Mouse (Mus musculus) intestine, postnatal 0 days (tissue): ENCODE results near the gene Zbtb40. TPM values are rescaled to one million over a fixed set of nuclear protein-coding genes. Genes with fewer than 3 reads are reported as not detected.

ENCODE experiments used
- ATAC-seq: fragments of 200-750 bp; cut with Nextera tagmentation; 2 replicates; pipeline ENCODE4 v1.8.0; 2017; ENCODE audit warnings: mild to moderate bottlenecking, moderate TSS enrichment, moderate library complexity
- H3K27ac ChIP-seq: fragments of 300-500 bp; sonication (generic); 2 replicates; pipeline ENCODE4 v1.5.1; 2014; ENCODE audit warnings: mild to moderate bottlenecking, low read depth, low read length, moderate library complexity
- H3K27me3 ChIP-seq: fragments of 300-500 bp; sonication (generic); replicated peaks from 2 replicates; pipeline ENCODE4 v1.6.1; 2014; ENCODE audit warnings: low read length, mixed read lengths; ENCODE audit not compliant: control insufficient read depth, insufficient read depth
- H3K36me3 ChIP-seq: fragments of 300-500 bp; sonication (generic); 2 replicates; pipeline ENCODE4 v1.6.1; 2014; ENCODE audit warnings: mild to moderate bottlenecking, moderate library complexity; ENCODE audit not compliant: control insufficient read depth, insufficient read depth
- H3K4me1 ChIP-seq: fragments of 300-500 bp; sonication (generic); replicated peaks from 2 replicates; pipeline ENCODE4 v1.6.1; 2014; ENCODE audit warnings: antibody characterized with exemption, low read length, mixed read lengths; ENCODE audit not compliant: control insufficient read depth, insufficient read depth
- H3K4me2 ChIP-seq: fragments of 300-500 bp; sonication (generic); replicated peaks from 2 replicates; pipeline ENCODE4 v1.6.1; 2014; ENCODE audit warnings: low read depth, mild to moderate bottlenecking, moderate library complexity
- H3K4me3 ChIP-seq: fragments of 300-500 bp; sonication (generic); 2 replicates; pipeline ENCODE4 v1.5.1; 2014; ENCODE audit warnings: low read depth, low read length
- H3K9ac ChIP-seq: fragments of 300-500 bp; sonication (generic); 2 replicates; pipeline ENCODE4 v1.6.1; 2014; ENCODE audit warnings: mild to moderate bottlenecking, low read depth, low read length
- H3K9me3 ChIP-seq: fragments of 300-500 bp; sonication (generic); 2 replicates; pipeline ENCODE4 v1.6.1; 2016; ENCODE audit warnings: mixed run types; ENCODE audit not compliant: control insufficient read depth
- CTCF ChIP-seq: sonication (generic); IDR thresholded peaks from 2 replicates; pipeline ENCODE4 v1.5.1; 2016; ENCODE audit warnings: low read depth, mild to moderate bottlenecking, control low read depth, antibody characterized with exemption, moderate library complexity
- WGBS: fragments of 180-500 bp; shearing (Covaris S2); extraction: QIAGEN DNeasy Blood & Tissue Kit; methylation state at CpG from one replicate; pipeline ENCODE4 v1.1.7; 2014; 5-methylcytosine and 5-hydroxymethylcytosine counted together
- polyA plus RNA-seq: library from polyadenylated mRNA; unstranded; fragments of >200 nt; fragmentation: Nextera tagmentation; extraction: Ambion mirVana; gene quantifications from 2 replicates; pipeline ENCODE4 v1.2.1, GENCODE M21; 2015

The Zbtb40 gene
- polyA plus RNA-seq, 1 experiment from 2014 or later: 0.85 TPM

DNA sequence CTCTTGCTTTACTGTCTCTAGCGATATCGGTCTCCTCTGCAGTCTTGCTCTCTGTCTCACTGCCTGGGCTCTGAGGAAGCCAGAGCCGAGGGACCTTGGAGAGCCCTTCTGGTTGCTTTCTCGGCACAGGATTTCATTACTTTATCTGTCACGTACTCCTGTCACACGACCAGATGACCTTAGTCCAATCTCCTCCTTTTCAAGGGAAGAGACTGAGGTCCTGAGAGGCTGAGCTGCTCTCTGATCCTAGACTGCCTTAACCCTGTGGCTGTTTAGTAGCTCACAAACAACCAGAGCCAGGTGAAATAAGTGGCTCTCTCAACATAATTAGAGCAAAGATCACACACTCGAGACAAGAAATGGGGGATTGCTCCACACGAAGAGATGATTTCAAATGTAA, 19.3 kb downstream of the Zbtb40 start:
- Histone ChIP-seq H3K9me3 (no peaks in the 10 kb centered on the region), H3K9ac (no peak overlapping the region), H3K4me3 (no peak overlapping the region), H3K4me2 (no peak overlapping the region), H3K4me1 (no peaks in the 10 kb centered on the region), H3K36me3 (no peaks in the 10 kb centered on the region), H3K27ac (no peak overlapping the region; the same call in 1 of the 2 replicates), H3K27me3 (no peaks in the 10 kb centered on the region)
- 55% methylated on average over 8 of the region's 8 CpGs for WGBS
- TF ChIP-seq CTCF: no peak
- no peak for ATAC-seq

DNA sequence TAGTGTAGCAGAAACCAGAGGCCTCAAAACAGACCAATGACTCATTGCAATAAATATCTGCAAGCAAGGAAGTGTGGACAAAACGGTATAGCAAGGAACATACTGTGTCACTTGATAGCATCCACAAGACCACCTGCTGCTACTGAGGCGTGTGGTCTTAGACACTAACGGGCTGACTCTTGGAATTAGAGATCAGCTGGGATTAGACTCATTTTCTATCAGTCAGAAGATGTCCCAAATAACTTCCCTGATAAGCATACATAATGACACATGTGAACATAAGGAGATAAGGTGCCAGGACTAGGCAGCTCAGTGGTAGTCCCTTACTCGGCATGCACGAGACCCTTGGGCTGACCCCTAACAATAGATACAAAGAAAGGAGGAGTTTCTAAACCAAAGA, 21.6 kb downstream of the Zbtb40 start:
- no peak for ATAC-seq
- 62% methylated on average over 5 of the region's 5 CpGs for WGBS
- Histone ChIP-seq H3K9me3 (no peaks in the 10 kb centered on the region), H3K36me3 (no peaks in the 10 kb centered on the region), H3K9ac (no peak overlapping the region), H3K4me2 (no peak overlapping the region), H3K4me1 (no peaks in the 10 kb centered on the region), H3K27me3 (no peaks in the 10 kb centered on the region), H3K4me3 (no peak overlapping the region), H3K27ac (no peak overlapping the region)
- TF ChIP-seq CTCF: no peak

DNA sequence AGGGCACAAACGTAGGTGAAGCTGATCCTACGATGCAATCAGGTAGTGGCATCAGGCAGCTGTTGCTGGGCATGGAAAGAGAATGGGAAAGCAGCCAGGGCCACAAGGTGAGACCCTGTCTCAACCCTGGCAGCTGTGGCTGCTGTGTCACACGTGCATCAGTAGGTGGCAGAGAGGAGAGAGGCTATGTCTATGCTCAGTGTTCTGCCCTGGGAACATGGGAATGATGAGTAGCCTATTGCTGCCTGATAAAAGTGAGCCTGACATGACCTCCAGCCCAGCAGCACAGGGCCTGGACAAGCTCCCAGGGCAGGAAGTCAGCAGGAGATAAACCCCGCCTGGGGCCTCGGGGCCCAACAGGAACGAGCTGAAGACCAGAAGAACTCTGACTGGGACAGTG, 23.0 kb downstream of the Zbtb40 start:
- WGBS: 58% methylated on average over 6 of the region's 6 CpGs
- Histone ChIP-seq H3K9ac (no peak overlapping the region), H3K36me3 (no peaks in the 10 kb centered on the region), H3K4me3 (no peak overlapping the region), H3K4me1 (no peaks in the 10 kb centered on the region), H3K27ac (no peak overlapping the region), H3K9me3 (no peaks in the 10 kb centered on the region), H3K27me3 (no peaks in the 10 kb centered on the region), H3K4me2 (no peak overlapping the region)
- ATAC-seq: no peak
- peak; percentile 53 for TF ChIP-seq CTCF

DNA sequence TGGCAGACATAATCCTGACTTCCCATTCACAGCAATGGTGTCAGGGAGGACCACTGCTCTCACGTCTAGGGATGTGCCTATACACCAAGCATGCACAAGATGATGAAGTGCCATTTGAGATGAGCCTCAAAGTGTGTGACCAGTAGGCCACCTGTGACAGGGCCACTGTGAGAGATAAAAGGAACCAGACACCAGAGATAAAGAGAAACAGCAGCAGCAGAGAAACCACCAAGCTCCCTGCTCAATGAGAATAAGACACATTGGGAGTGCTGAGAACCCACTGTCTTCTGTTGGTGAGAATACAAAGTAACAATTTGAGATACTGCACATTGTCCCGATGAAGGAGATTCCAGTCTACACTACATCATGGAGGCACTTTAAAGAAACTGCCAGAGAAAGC, 23.5 kb downstream of the Zbtb40 start:
- no peaks in the 10 kb centered on the region for H3K4me1 ChIP-seq
- no peak overlapping the region for H3K9ac ChIP-seq
- H3K36me3 ChIP-seq: no peaks in the 10 kb centered on the region
- no peak overlapping the region for H3K4me2 ChIP-seq
- WGBS: 92% methylated on average over 2 of the region's 2 CpGs
- no peak overlapping the region for H3K27ac ChIP-seq
- H3K9me3 ChIP-seq: no peaks in the 10 kb centered on the region
- H3K27me3 ChIP-seq: no peaks in the 10 kb centered on the region
- no peak overlapping the region for H3K4me3 ChIP-seq
- no peak for ATAC-seq
- no peak for TF ChIP-seq CTCF

DNA sequence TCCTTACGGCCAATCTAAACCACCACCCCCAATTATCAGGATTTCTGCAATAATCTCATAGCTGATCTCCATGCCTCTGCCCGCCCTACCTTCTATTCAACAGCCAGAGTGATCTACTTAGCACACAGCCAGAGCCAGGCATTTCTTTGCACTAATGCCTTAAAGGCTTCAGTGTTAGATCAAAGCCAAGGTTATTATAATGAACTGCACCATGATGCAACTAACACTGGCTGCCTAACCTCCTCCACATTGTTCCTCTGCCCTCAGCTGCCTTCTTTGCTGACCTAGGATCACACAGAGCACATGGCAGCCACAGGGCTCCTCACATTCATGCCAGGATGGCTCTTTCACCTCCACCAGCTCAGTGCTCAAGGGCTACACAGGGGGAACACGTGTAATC, 28.5 kb downstream of the Zbtb40 start:
- no peak for TF ChIP-seq CTCF
- Histone ChIP-seq H3K9ac (no peak overlapping the region), H3K27ac (no peak overlapping the region), H3K36me3 (peaks cover 25% of the 10 kb centered on the region), H3K4me3 (no peak overlapping the region), H3K9me3 (no peaks in the 10 kb centered on the region), H3K27me3 (no peaks in the 10 kb centered on the region), H3K4me1 (no peaks in the 10 kb centered on the region), H3K4me2 (no peak overlapping the region)
- no peak for ATAC-seq
- WGBS: 82% methylated on average over 3 of the region's 3 CpGs

DNA sequence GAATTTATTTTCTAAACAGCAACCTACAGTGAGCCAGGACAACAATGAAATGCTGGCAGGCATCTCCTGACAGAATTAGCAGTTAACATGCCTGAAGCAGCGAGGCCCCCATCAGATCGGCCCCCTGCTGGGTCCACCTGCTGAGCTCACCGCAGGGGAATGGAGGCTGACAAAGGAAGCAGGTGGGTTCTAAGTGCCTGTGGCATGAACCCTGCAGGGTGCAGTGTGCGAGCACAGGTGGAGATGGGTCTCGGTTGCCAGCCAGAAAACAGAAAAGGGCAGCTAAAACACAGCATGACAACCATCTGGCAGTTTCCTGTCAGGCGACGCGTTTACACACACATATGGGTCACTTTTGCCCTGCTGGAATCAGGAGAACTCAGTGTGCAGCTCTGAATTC, 32.7 kb downstream of the Zbtb40 start:
- no peaks in the 10 kb centered on the region for H3K4me1 ChIP-seq
- no peaks in the 10 kb centered on the region for H3K9me3 ChIP-seq
- no peak for TF ChIP-seq CTCF
- no peak overlapping the region for H3K4me2 ChIP-seq
- no peak for ATAC-seq
- H3K27me3 ChIP-seq: no peaks in the 10 kb centered on the region
- peaks cover 31% of the 10 kb centered on the region for H3K36me3 ChIP-seq
- H3K4me3 ChIP-seq: no peak overlapping the region
- no peak overlapping the region for H3K27ac ChIP-seq
- 67% methylated on average over 8 of the region's 8 CpGs for WGBS
- no peak overlapping the region for H3K9ac ChIP-seq

DNA sequence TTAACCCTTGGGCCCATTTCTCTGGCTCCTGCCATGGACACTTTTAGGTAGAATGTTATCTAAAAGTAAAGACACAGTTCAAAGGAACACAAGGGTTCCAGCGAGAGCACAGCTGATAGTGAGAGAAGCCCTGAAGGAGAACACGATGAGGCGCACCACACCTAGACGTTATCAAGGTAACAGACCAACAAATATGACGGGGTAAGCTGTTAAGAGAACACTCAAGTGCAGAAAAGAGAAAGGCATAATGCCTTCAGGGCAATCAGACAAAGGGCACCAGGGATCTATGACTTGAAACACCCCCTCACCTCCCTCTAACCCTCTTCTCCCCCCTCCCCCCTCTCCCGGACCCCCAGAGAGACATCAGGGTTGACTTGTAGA, 33.1 kb downstream of the Zbtb40 start:
- Histone ChIP-seq H3K4me3 (no peak overlapping the region), H3K4me1 (no peaks in the 10 kb centered on the region), H3K9me3 (no peaks in the 10 kb centered on the region), H3K36me3 (peaks cover 31% of the 10 kb centered on the region), H3K27ac (no peak overlapping the region), H3K27me3 (no peaks in the 10 kb centered on the region), H3K9ac (no peak overlapping the region), H3K4me2 (no peak overlapping the region)
- ATAC-seq: no peak
- no peak for TF ChIP-seq CTCF
- 73% methylated on average over 6 of the region's 6 CpGs for WGBS
